Mouse (Mus musculus) adrenal gland, postnatal 10 days (tissue): ENCODE data around the gene Wdr81. TPM values are rescaled to one million over a fixed set of nuclear protein-coding genes. Genes with fewer than 3 reads are reported as not detected.

ENCODE experiments used
- DNase-seq: peaks from one replicate; pipeline ENCODE4 v3.0.0; 2021; ENCODE audit warnings: mixed read lengths
- long read RNA-seq, 2 experiments: library from polyadenylated mRNA; stranded (forward); transcript quantifications; one replicate each; pipeline ENCODE4 v2.0.0; 2021
- total RNA-seq, 2 experiments: library from RNA; stranded (reverse); gene quantifications; 2 replicates each; pipeline ENCODE4 v1.2.3; 2021

The Wdr81 gene
- total RNA-seq, result 10 to 100 TPM; 13.0 to 15.2 TPM
- long read RNA-seq, experiment 1, full-length matches to known transcripts, result 2 of 10 reads
- long read RNA-seq, experiment 1, partial matches to known transcripts, result 5 of 10 reads
- long read RNA-seq, experiment 1, other reads (novel, unspliced or antisense), result 3 of 10 reads
- long read RNA-seq, experiment 2, full-length matches to known transcripts, result 1 of 4 reads
- long read RNA-seq, experiment 2, partial matches to known transcripts, result 3 of 4 reads
- long read RNA-seq, experiment 2, other reads (novel, unspliced or antisense), result 0 of 4 reads

GRCm38 (mm10) chr11:75453991-75454930 lies at the start of gene Wdr81:
Wdr81 (minus strand) TSS chr11:75454717.
- DNase-seq, result peak; percentile 92

DNA sequence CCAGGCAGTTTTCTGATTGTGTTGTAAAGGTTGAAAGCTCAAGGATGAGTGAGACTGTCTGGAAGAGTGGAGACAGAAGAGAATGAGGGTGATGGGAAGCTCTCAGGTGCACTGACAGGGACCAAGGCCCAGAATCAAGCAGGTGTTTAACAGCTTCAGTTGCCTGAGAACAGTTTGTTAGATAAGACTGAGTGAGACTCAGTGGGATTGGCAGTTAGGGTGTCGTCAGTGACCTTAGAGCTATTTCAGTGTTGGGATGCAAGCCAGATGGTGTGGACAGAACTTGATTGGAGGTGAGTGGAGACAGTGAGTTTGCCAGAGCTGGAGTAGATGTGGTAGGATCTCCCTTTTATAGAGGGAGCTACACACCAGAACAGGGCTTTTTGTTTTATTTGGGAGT lies 43.6 kb upstream of the Wdr81 start:
- peak; percentile 50 for DNase-seq

DNA sequence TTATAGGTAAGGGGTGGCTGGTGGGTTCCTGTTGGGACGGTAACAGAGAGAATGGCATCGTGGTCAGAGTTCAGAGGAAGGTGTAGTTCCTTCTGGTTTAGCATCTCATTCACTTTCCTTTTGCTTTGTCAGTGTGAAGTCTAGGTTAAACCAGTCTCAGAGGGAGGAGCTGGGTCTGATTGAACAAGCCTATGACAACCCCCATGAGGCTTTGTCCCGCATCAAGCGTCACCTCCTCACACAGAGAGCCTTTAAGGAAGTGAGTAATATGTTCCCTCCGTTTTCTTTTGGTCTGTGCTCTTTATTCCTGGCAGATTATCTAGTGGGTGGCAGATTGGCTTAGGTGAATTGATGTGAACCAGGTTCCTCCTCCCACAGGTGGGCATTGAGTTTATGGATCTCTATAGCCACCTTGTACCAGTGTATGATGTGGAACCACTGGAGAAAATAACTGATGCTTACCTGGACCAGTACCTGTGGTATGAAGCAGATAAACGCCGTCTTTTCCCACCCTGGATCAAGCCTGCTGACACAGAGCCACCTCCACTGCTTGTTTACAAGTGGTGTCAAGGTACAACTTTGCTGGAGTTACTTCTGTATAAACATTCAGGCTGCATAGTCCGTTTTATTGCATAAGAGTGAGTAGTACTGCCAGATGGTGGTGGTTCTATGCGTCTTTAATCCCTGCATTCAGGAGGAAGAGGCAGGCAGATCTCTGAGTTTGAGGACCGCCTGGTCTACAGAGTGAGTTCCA lies 40.0 kb upstream of the Wdr81 start:
- DNase-seq, result no peak

- no peak for DNase-seq
These were observed 33.0 kb upstream of the Wdr81 start for GRCm38 (mm10) chr11:75487496-75487895.

- DNase-seq, result peak; percentile 97
These were observed 32.2 kb upstream of the Wdr81 start, which contains the start of gene Prpf8 for GRCm38 (mm10) chr11:75486601-75487285. Prpf8 (plus strand) TSS chr11:75486816.

- no peak for DNase-seq
These were observed 31.7 kb upstream of the Wdr81 start for GRCm38 (mm10) chr11:75486192-75486591.

GRCm38 (mm10) chr11:75473376-75473775 lies 18.9 kb upstream of the Wdr81 start:
- no peak for DNase-seq

- DNase-seq, result no peak
These were observed 18.1 kb upstream of the Wdr81 start for GRCm38 (mm10) chr11:75472469-75473081.

DNA sequence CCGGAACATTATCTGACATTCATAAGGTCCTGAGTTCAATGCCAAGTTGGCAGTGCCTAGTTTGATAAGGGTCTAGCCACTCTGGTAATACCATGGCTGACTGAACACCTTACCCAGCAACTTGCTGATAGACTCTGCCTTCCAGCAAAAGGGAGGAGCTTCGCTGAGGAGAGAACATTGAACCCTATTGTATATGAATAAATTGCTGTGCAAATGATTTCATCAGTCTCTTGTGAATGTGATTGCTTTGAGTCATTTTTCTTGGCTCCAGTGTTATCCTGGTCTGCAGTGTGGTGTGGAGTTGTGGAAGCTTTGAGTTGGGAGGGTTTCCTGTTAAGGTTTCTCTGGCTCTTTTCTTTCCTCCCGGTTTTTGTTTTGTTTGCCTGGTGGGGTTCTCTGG lies 16.2 kb upstream of the Wdr81 start:
- no peak for DNase-seq

GRCm38 (mm10) chr11:75469261-75469660 lies 14.7 kb upstream of the Wdr81 start:
- no peak for DNase-seq

DNA sequence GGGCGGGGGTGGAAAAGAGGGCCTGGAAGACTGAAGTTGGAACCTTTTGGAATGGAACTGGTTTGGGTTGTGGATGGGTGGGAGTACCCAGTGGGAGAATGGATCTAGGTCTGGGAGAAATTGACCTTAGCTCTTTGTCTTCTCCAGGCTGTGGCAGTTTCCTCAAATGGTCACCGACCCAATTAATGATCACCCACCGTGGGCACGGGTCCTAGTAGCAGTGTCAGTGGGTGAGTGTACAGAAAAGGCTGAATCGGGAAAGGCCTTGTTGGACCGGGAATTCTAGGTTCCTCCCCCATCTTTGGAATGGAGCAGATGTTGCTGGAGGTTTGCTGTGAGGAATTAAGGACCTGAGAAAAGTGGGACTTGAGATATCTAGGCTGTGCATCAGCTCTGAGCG lies 13.9 kb upstream of the Wdr81 start:
- no peak for DNase-seq

DNA sequence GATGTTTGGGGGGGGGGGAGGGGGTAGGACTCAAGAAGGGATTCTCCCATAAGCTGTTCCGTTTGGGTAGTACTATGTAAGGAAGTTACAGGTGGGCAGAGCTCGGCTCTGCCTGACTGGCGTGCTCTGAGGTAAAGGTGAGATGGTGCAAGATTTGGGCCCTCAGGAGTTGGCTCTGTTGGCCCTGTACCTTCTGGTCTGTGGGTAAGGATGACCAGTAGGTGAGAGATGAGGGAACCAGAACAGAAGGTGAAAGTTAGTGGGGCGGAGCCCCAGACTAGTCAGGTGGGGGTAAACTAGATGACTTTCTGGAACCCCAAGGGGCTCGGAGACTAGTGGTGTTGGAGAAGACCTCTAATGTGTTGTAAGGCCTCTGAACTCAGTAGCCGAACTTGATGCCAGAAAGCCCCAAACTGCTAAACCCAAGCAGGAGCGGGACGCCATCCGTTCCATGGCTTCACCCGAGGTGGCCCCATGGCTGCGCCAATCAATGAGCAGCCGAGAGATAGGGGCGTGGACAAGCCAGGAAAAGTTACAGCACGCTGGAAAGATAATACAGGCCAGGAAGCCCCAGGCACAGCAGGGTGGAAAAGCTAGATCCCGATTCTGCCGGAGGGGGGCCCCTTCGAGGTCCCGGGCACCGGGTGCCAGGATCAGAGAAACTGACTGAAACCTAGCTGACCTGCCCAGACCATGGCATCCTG lies 13.1 kb upstream of the Wdr81 start:
- DNase-seq, result peak; percentile 88

GRCm38 (mm10) chr11:75466731-75467505 lies 12.4 kb upstream of the Wdr81 start:
- DNase-seq, result peak; percentile 34

DNA sequence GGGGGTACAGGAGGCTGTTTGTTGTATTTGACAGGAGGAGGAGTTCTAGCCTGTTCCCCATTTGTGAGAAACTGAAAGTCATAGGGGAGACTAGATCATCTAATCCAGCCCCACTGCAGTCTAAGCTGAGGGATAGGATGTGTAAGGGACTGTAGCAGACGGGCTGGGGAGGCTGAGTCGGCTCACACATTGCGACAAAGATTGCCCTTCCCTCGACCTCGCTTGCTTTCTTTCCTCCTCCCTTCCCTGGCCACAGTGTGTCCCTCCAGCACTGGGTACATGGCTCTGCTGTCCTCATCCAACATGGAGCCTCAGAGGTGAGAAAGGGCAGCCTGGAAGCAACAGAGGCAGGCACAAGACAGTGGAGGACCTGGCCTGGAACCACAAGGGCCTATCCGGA lies 10.5 kb upstream of the Wdr81 start:
- DNase-seq, result no peak

DNA sequence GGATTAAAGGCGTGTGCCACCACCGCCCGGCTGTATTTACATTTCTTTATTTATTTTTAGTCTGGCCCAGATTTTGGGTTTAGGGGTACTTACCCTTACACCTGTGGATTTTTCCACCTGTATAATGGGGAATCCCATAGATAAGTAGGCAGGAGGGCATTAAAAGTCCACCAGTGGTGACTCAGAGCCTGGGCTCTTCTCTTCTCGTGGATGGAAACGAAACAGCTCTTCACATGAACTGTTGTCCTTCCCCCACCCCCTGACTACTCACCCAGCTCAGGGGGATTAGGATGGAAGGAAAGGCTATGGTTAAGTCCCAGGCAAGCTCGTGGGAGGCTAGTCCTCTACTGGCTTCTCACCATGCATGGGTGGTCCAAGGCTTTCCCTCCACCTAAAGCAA lies 9.9 kb upstream of the Wdr81 start:
- no peak for DNase-seq

DNA sequence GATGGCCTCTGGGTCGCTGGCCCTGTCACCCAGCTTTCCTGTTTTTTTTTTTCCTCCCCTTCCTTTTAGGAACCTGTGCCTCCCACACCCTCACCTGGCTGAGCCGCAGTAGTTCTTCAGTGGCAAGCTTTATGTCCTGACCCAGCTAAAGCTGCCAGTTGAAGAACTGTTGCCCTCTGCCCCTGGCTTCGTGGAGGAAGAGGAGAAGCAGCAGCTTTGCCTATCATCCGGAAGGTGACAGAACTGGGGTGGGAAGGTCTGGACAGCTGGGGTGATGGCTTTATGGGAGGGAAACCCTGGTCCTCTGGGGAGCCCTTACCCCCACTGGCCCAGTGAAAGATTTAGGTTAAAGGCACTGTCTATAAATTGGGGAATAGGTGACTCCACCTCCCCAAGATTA lies 9.1 kb upstream of the Wdr81 start:
- no peak for DNase-seq

DNA sequence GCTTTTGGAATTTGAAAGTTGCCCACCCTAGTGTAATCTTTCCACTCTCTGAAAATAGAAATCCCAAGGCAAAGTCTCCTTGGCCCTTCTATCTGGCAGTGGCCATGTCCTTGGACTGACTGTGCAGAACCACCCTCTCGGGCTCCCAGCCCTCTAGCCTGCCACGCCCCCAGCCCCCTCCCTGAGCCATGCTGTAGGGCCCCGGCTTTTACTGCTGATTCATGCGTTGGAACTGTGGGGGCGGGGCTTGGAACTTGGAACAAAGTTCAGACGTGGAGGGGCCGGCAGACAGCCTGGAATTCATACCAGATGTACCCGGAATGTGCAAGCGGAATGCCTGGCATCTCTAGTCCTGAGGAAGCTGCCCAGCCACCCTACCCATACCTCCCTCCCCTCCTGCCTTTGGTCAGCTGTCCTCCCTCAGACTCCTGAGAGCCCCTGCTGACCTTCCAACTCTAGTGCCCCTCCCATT lies 8.4 kb upstream of the Wdr81 start:
- peak; percentile 97 for DNase-seq

GRCm38 (mm10) chr11:75462253-75462783 lies 7.8 kb upstream of the Wdr81 start:
- DNase-seq, result peak; percentile 92

DNA sequence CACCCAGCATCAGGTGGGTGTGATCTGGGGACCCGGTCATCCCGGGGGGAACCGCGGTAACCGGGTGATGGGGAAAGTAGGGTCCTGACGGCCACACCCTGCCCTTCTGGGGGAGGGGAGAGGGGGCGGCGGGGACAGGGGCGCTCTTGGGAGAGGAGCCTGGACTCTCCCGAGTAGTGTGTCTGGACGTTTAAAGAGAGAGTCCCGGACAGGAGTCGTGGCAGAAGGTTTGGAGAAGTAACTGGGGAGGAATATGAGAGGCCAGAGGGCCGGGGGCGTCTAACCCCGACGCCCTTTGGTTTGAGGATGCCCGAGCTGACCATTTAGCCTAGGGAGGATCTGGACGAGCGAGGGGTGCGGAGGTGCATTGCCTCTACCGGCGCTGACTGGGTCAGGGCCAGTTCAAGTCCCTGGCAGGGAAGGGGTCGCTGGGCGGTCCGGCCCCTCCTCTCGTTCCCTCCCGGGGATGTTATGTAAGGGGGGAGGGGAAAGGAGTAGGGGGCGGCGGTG lies 7.3 kb upstream of the Wdr81 start:
- no peak for DNase-seq
